Mouse (Mus musculus): ENCODE results near the gene Ablim1. TPM values are rescaled to one million over a fixed set of nuclear protein-coding genes. Genes with fewer than 3 reads are reported as not detected.

Gene Ablim1
- polyA plus RNA-seq, 1 experiment = 216 TPM

- WGBS = 90% methylated on average over 11 of the region's 11 CpGs
- no peaks in the 10 kb centered on the region for H3K27me3 ChIP-seq (ENCODE audit: control insufficient read depth, insufficient read depth, low read length)
- TF ChIP-seq POLR2A (IDR thresholded peaks at IDR 0.05; ENCODE audit: control insufficient read depth, extremely low read depth, insufficient read depth, low read length, poor library complexity) (no peak), CTCF (IDR thresholded peaks at IDR 0.05; ENCODE audit: borderline replicate concordance, control insufficient read depth, extremely low read depth, insufficient read depth, low read length, poor library complexity) (no peak)
- H3K36me3 ChIP-seq (ENCODE audit: control insufficient read depth, insufficient read depth, low read length) = no peaks in the 10 kb centered on the region
- H3K4me1 ChIP-seq (replicated peaks; ENCODE audit: control insufficient read depth, insufficient read depth, low read length) = no peaks in the 10 kb centered on the region
- no peak overlapping the region for H3K4me3 ChIP-seq (ENCODE audit: control insufficient read depth, insufficient read depth, low read length)
- no peak for DNase-seq
- no peak overlapping the region for H3K27ac ChIP-seq (ENCODE audit: control insufficient read depth, insufficient read depth, low read length)
Measured at GRCm38 (mm10) chr19:57219758-57220157, 95.0 kb downstream of the Ablim1 start.

GRCm38 (mm10) chr19:57217161-57217560 lies 97.6 kb downstream of the Ablim1 start:
- 94% methylated on average over 4 of the region's 4 CpGs for WGBS
- TF ChIP-seq CTCF (IDR thresholded peaks at IDR 0.05; ENCODE audit: borderline replicate concordance, control insufficient read depth, extremely low read depth, insufficient read depth, low read length, poor library complexity) (no peak), POLR2A (IDR thresholded peaks at IDR 0.05; ENCODE audit: control insufficient read depth, extremely low read depth, insufficient read depth, low read length, poor library complexity) (no peak)
- Histone ChIP-seq H3K27ac (ENCODE audit: control insufficient read depth, insufficient read depth, low read length) (no peak overlapping the region), H3K4me1 (replicated peaks; ENCODE audit: control insufficient read depth, insufficient read depth, low read length) (no peaks in the 10 kb centered on the region), H3K36me3 (ENCODE audit: control insufficient read depth, insufficient read depth, low read length) (no peaks in the 10 kb centered on the region), H3K4me3 (ENCODE audit: control insufficient read depth, insufficient read depth, low read length) (no peak overlapping the region), H3K27me3 (ENCODE audit: control insufficient read depth, insufficient read depth, low read length) (no peaks in the 10 kb centered on the region)
- DNase-seq = no peak

- H3K36me3 ChIP-seq (ENCODE audit: control insufficient read depth, insufficient read depth, low read length) = no peaks in the 10 kb centered on the region
- 89% methylated on average over 8 of the region's 8 CpGs for WGBS
- H3K4me1 ChIP-seq (replicated peaks; ENCODE audit: control insufficient read depth, insufficient read depth, low read length) = peaks cover 10% of the 10 kb centered on the region
- DNase-seq = no peak
- TF ChIP-seq POLR2A (IDR thresholded peaks at IDR 0.05; ENCODE audit: control insufficient read depth, extremely low read depth, insufficient read depth, low read length, poor library complexity) (no peak), CTCF (IDR thresholded peaks at IDR 0.05; ENCODE audit: borderline replicate concordance, control insufficient read depth, extremely low read depth, insufficient read depth, low read length, poor library complexity) (no peak)
- H3K27me3 ChIP-seq (ENCODE audit: control insufficient read depth, insufficient read depth, low read length) = no peaks in the 10 kb centered on the region
- H3K27ac ChIP-seq (ENCODE audit: control insufficient read depth, insufficient read depth, low read length) = no peak overlapping the region
- H3K4me3 ChIP-seq (ENCODE audit: control insufficient read depth, insufficient read depth, low read length) = no peak overlapping the region
Measured at GRCm38 (mm10) chr19:57215527-57215926, 99.2 kb downstream of the Ablim1 start.

GRCm38 (mm10) chr19:57212406-57212805 lies 102.3 kb downstream of the Ablim1 start:
- WGBS = 94% methylated on average over 2 of the region's 2 CpGs
- TF ChIP-seq CTCF (IDR thresholded peaks at IDR 0.05; ENCODE audit: borderline replicate concordance, control insufficient read depth, extremely low read depth, insufficient read depth, low read length, poor library complexity) (no peak), POLR2A (IDR thresholded peaks at IDR 0.05; ENCODE audit: control insufficient read depth, extremely low read depth, insufficient read depth, low read length, poor library complexity) (no peak)
- H3K27me3 ChIP-seq (ENCODE audit: control insufficient read depth, insufficient read depth, low read length) = no peaks in the 10 kb centered on the region

GRCm38 (mm10) chr19:57211444-57212111 lies 103.1 kb downstream of the Ablim1 start:
- TF ChIP-seq CTCF (IDR thresholded peaks at IDR 0.05; ENCODE audit: borderline replicate concordance, control insufficient read depth, extremely low read depth, insufficient read depth, low read length, poor library complexity) (peak; percentile 23; the same call in 1 of the 2 replicates), POLR2A (IDR thresholded peaks at IDR 0.05; ENCODE audit: control insufficient read depth, extremely low read depth, insufficient read depth, low read length, poor library complexity) (no peak)
- peaks cover 10% of the 10 kb centered on the region for H3K4me1 ChIP-seq (replicated peaks; ENCODE audit: control insufficient read depth, insufficient read depth, low read length)
- WGBS = 11% methylated on average over 15 of the region's 15 CpGs

More at GRCm38 (mm10) chr19:57212406-57212805, 102.3 kb downstream of the Ablim1 start:
- DNase-seq = no peak
- Histone ChIP-seq H3K27ac (ENCODE audit: control insufficient read depth, insufficient read depth, low read length) (no peak overlapping the region), H3K4me3 (ENCODE audit: control insufficient read depth, insufficient read depth, low read length) (no peak overlapping the region), H3K4me1 (replicated peaks; ENCODE audit: control insufficient read depth, insufficient read depth, low read length) (peaks cover 10% of the 10 kb centered on the region), H3K36me3 (ENCODE audit: control insufficient read depth, insufficient read depth, low read length) (no peaks in the 10 kb centered on the region)

GRCm38 (mm10) chr19:57210924-57211323 lies 103.8 kb downstream of the Ablim1 start:
- no peaks in the 10 kb centered on the region for H3K27me3 ChIP-seq (ENCODE audit: control insufficient read depth, insufficient read depth, low read length)
- no peak for DNase-seq
- 99% methylated on average over 2 of the region's 2 CpGs for WGBS
- no peak for TF ChIP-seq CTCF (IDR thresholded peaks at IDR 0.05; ENCODE audit: borderline replicate concordance, control insufficient read depth, extremely low read depth, insufficient read depth, low read length, poor library complexity)
- TF ChIP-seq POLR2A (IDR thresholded peaks at IDR 0.05; ENCODE audit: control insufficient read depth, extremely low read depth, insufficient read depth, low read length, poor library complexity) = no peak
- no peaks in the 10 kb centered on the region for H3K36me3 ChIP-seq (ENCODE audit: control insufficient read depth, insufficient read depth, low read length)
- no peak overlapping the region for H3K27ac ChIP-seq (ENCODE audit: control insufficient read depth, insufficient read depth, low read length)
- peaks cover 10% of the 10 kb centered on the region for H3K4me1 ChIP-seq (replicated peaks; ENCODE audit: control insufficient read depth, insufficient read depth, low read length)
- no peak overlapping the region for H3K4me3 ChIP-seq (ENCODE audit: control insufficient read depth, insufficient read depth, low read length)

More at GRCm38 (mm10) chr19:57211444-57212111, 103.1 kb downstream of the Ablim1 start:
- peak; percentile 52 for DNase-seq
- Histone ChIP-seq H3K36me3 (ENCODE audit: control insufficient read depth, insufficient read depth, low read length) (no peaks in the 10 kb centered on the region), H3K4me3 (ENCODE audit: control insufficient read depth, insufficient read depth, low read length) (no peak overlapping the region), H3K27me3 (ENCODE audit: control insufficient read depth, insufficient read depth, low read length) (no peaks in the 10 kb centered on the region), H3K27ac (ENCODE audit: control insufficient read depth, insufficient read depth, low read length) (peak overlapping the region; percentile 33; the same call in 1 of the 2 replicates)

All from thymus, adult 2 months (tissue).